Comparison of ENCODE assay signal across 9 mouse cellular contexts in the genomic region with DNA sequence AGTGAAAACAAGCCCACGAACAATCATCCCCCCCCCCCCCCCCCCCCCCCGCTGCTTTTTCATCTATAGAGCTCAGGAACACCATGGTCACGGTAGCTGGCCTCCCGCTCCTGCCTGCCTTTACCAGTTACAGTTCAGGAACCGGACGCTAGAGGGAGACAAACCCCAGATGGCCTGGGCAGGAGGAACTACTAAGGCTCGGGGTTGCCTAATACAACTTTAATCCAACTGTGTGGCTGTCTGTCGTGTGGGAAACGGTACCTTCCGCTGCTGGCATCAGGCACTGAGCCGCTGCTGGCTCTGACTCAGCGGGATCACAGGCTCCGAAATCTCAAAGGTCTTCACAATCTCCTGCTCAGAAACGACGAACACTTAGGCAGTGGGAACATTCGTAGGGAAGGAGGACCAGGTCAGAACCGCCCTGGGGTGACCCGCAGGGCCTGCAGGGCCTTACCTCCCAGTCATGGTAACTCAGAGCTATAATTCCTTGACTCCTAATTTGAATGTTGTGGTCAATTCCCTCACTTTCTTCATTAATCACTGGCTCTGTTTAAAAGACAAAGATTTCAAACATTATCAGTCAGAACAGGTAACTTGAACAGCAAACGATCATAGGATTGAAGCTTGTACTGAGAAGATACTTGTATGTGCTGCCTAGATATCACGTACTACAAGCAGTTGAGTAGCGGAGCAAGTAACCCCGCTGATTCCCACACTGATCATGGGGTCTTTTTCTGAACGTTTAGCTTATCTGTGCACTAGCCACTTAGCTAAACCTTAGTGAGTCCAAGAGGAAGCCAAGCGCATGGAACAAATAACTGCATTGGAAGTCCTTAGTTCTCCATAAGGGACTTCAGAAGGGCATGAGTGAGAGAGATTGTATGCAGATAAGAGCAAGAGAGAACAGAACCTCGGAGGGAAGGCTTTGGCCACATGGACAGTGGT. TPM values are rescaled to one million over a fixed set of nuclear protein-coding genes. Genes with fewer than 3 reads are reported as not detected.
DNase-seq lines count a peak whose midpoint lies in the region; ATAC-seq lines count a peak whose summit lies in the region.
"Had no signal": no experiment of that assay in that cellular context is flagged by ENCODE, and none has a peak within 500 bp of the region (broad histone marks: within the 10 kb centered on the region; RNA-seq: fewer than 3 reads in every experiment).

No protein-coding gene starts in this region.

- no peak overlapping the region for H3K9ac ChIP-seq in forebrain, embryonic 11.5 days (ENCODE audit: low read length)
- no peak overlapping the region for H3K9ac ChIP-seq in heart, embryonic 15.5 days
- H3K9ac ChIP-seq in liver, embryonic 13.5 days, result no peak overlapping the region
- no peak overlapping the region for H3K9ac ChIP-seq in stomach, embryonic 15.5 days
- H3K9ac ChIP-seq: embryonic facial prominence, embryonic 12.5 days had no signal

- H3K4me2 ChIP-seq in forebrain, embryonic 11.5 days (ENCODE audit: low read depth, low read length, severe bottlenecking), result no peak overlapping the region
- no peak overlapping the region for H3K4me2 ChIP-seq in heart, embryonic 15.5 days
- H3K4me2 ChIP-seq in liver, embryonic 13.5 days, result no peak overlapping the region
- H3K4me2 ChIP-seq in stomach, embryonic 15.5 days, result no peak overlapping the region
- H3K4me2 ChIP-seq: embryonic facial prominence, embryonic 12.5 days had no signal

- no peak overlapping the region for H3K4me3 ChIP-seq in forebrain, embryonic 11.5 days (ENCODE audit: low read depth, low read length)
- H3K4me3 ChIP-seq in heart, embryonic 15.5 days, result no peak overlapping the region
- H3K4me3 ChIP-seq in liver, embryonic 13.5 days (replicated peaks), result no peak overlapping the region
- no peak overlapping the region for H3K4me3 ChIP-seq in stomach, embryonic 15.5 days (replicated peaks)
- H3K4me3 ChIP-seq: embryonic facial prominence, embryonic 12.5 days had no signal

- H3K9me3 ChIP-seq in forebrain, embryonic 11.5 days (ENCODE audit: control insufficient read depth, low read length), result no peaks in the 10 kb centered on the region
- H3K9me3 ChIP-seq in heart, embryonic 15.5 days (replicated peaks), result no peaks in the 10 kb centered on the region
- H3K9me3 ChIP-seq in liver, embryonic 13.5 days (replicated peaks), result no peaks in the 10 kb centered on the region
- no peaks in the 10 kb centered on the region for H3K9me3 ChIP-seq in stomach, embryonic 15.5 days
- H3K9me3 ChIP-seq: embryonic facial prominence, embryonic 12.5 days had no signal

- peak; percentile 81 for ATAC-seq in forebrain, embryonic 11.5 days (replicated peaks; ENCODE audit: low FRiP score)
- ATAC-seq in heart, embryonic 15.5 days (replicated peaks; ENCODE audit: insufficient number of reproducible peaks, insufficient read depth, low FRiP score, low read depth), result peak; percentile 77
- ATAC-seq in liver, embryonic 13.5 days (ENCODE audit: low read depth), result peak; percentile 77
- peak; percentile 43; the same call in 1 of the 2 replicates for ATAC-seq in stomach, embryonic 15.5 days (ENCODE audit: insufficient read depth, low FRiP score, low read depth)

- WGBS in forebrain, embryonic 11.5 days, result 50% methylated on average over 25 of the region's 25 CpGs
- WGBS in heart, embryonic 15.5 days, result 39% methylated on average over 24 of the region's 25 CpGs
- WGBS in liver, embryonic 13.5 days (ENCODE audit: insufficient replicate concordance), result 38% methylated on average over 24 of the region's 25 CpGs
- 47% methylated on average over 25 of the region's 25 CpGs for WGBS in stomach, embryonic 15.5 days

- peaks cover 5% of the 10 kb centered on the region for H3K36me3 ChIP-seq in forebrain, embryonic 11.5 days (ENCODE audit: control insufficient read depth, insufficient read depth, low read length)
- peaks cover 61% of the 10 kb centered on the region for H3K36me3 ChIP-seq in heart, embryonic 15.5 days
- H3K36me3 ChIP-seq in liver, embryonic 13.5 days, result peaks cover 74% of the 10 kb centered on the region
- H3K36me3 ChIP-seq in stomach, embryonic 15.5 days, result peaks cover 19% of the 10 kb centered on the region

- H3K4me1 ChIP-seq in forebrain, embryonic 11.5 days (replicated peaks; ENCODE audit: control insufficient read depth, insufficient read depth, low read length), result 0 out of 2 replicates have a peak, but pooled peaks cover 2% of the 10 kb centered on the region
- H3K4me1 ChIP-seq in heart, embryonic 15.5 days (replicated peaks), result no peaks in the 10 kb centered on the region
- H3K4me1 ChIP-seq in liver, embryonic 13.5 days (replicated peaks), result peaks cover 4% of the 10 kb centered on the region; the same call in 1 of the 2 replicates
- H3K4me1 ChIP-seq in stomach, embryonic 15.5 days, result no peaks in the 10 kb centered on the region
- H3K4me1 ChIP-seq: embryonic facial prominence, embryonic 12.5 days had no signal

- DNase-seq in CD4-positive, CD25-positive, alpha-beta regulatory T cell, adult 2 months (ENCODE audit: low read depth, low spot score), result peak; percentile 89
- peak; percentile 62 for DNase-seq in c-Kit-negative CD71-positive TER-119-positive erythroid progenitor cells, embryonic 14.5 days (ENCODE audit: low read depth, low spot score)
- peak; percentile 92 for DNase-seq in forebrain, embryonic 11.5 days (ENCODE audit: low spot score)
- DNase-seq in kidney, postnatal 14 days, result peak; percentile 89
- peak; percentile 71 for DNase-seq in liver, embryonic 13.5 days
- DNase-seq in neural tube, embryonic 10.5 days (ENCODE audit: extremely low spot score, low spot score), result peak; percentile 91

- H3K27me3 ChIP-seq in forebrain, embryonic 11.5 days (ENCODE audit: control insufficient read depth, insufficient read depth, low read length), result no peaks in the 10 kb centered on the region
- H3K27me3 ChIP-seq in heart, embryonic 15.5 days, result no peaks in the 10 kb centered on the region
- no peaks in the 10 kb centered on the region for H3K27me3 ChIP-seq in liver, embryonic 13.5 days
- H3K27me3 ChIP-seq in stomach, embryonic 15.5 days (replicated peaks), result no peaks in the 10 kb centered on the region
- H3K27me3 ChIP-seq: embryonic facial prominence, embryonic 12.5 days had no signal

- H3K27ac ChIP-seq in forebrain, embryonic 11.5 days (ENCODE audit: low read depth, low read length), result no peak overlapping the region
- H3K27ac ChIP-seq in heart, embryonic 15.5 days, result peak overlapping the region; percentile 29; the same call in 1 of the 2 replicates
- H3K27ac ChIP-seq in liver, embryonic 13.5 days, result peak overlapping the region; percentile 30; the same call in 1 of the 2 replicates
- H3K27ac ChIP-seq in stomach, embryonic 15.5 days, result no peak overlapping the region; the same call in 1 of the 2 replicates
- H3K27ac ChIP-seq: embryonic facial prominence, embryonic 12.5 days had no signal

RNA-seq across cellular contexts. Expression of gene Ate1, which starts 13.4 kb away (rescaled TPM):
- 57.5 and 59.7 TPM in 2 replicates for polyA plus RNA-seq in forebrain, embryonic 11.5 days (2014; fragmentation: Nextera tagmentation; extraction: Ambion mirVana)
- 55.4 and 63.7 TPM in 2 replicates for polyA plus RNA-seq in heart, embryonic 15.5 days (2015; fragmentation: Nextera tagmentation; extraction: Ambion mirVana)
- 28.2 and 35.1 TPM in 2 replicates for polyA plus RNA-seq in liver, embryonic 13.5 days (2015; fragmentation: Nextera tagmentation; extraction: Ambion mirVana)
- 58.0 and 59.2 TPM in 2 replicates for polyA plus RNA-seq in stomach, embryonic 15.5 days (2015; fragmentation: Nextera tagmentation; extraction: Ambion mirVana)

RNA-seq across cellular contexts. Expression of gene Nsmce4a, which starts 39.3 kb away (rescaled TPM):
- 211 and 215 TPM in 2 replicates for polyA plus RNA-seq in forebrain, embryonic 11.5 days (2014; fragmentation: Nextera tagmentation; extraction: Ambion mirVana)
- polyA plus RNA-seq in heart, embryonic 15.5 days (2015; fragmentation: Nextera tagmentation; extraction: Ambion mirVana), result 115 and 118 TPM in 2 replicates
- polyA plus RNA-seq in liver, embryonic 13.5 days (2015; fragmentation: Nextera tagmentation; extraction: Ambion mirVana), result 115 and 120 TPM in 2 replicates
- polyA plus RNA-seq in stomach, embryonic 15.5 days (2015; fragmentation: Nextera tagmentation; extraction: Ambion mirVana), result 149 and 151 TPM in 2 replicates

RNA-seq across cellular contexts. Expression of gene Tacc2, which starts 43.6 kb away (rescaled TPM):
- 47.4 and 50.8 TPM in 2 replicates for polyA plus RNA-seq in forebrain, embryonic 11.5 days (2014; fragmentation: Nextera tagmentation; extraction: Ambion mirVana)
- 43.2 and 46.8 TPM in 2 replicates for polyA plus RNA-seq in heart, embryonic 15.5 days (2015; fragmentation: Nextera tagmentation; extraction: Ambion mirVana)
- polyA plus RNA-seq in liver, embryonic 13.5 days (2015; fragmentation: Nextera tagmentation; extraction: Ambion mirVana), result 2.3 and 3.0 TPM in 2 replicates
- 21.4 and 28.1 TPM in 2 replicates for polyA plus RNA-seq in stomach, embryonic 15.5 days (2015; fragmentation: Nextera tagmentation; extraction: Ambion mirVana)

Comparison
In these comparisons a context has a peak if more than half of its experiments do, and no peak if none do; other contexts are left out.
1. H3K27ac ChIP-seq: peak in heart, embryonic 15.5 days (single experiment) and liver, embryonic 13.5 days (single experiment); none in forebrain, embryonic 11.5 days (single experiment) and stomach, embryonic 15.5 days (single experiment).
2. Peak in every context shown above with its lines, with median percentiles within 50 percentile points of each other: DNase-seq and ATAC-seq.